Mouse (Mus musculus) kidney, adult 11 months (tissue): ENCODE measurements at regions not wholly inside any gene's neighbourhood (a gene's known extent, or its start where the extent isn't known, plus 50 kb on each side); places are given as distances from the start of the nearest gene placed in this dataset.

Experiments used
- DNase-seq: peaks from one replicate; pipeline ENCODE4 v3.0.0; 2022

GRCm38 (mm10) chr13:70136209-70136608 is 334.0 kb downstream of the Med10 start:
- no peak for DNase-seq

- no peak for DNase-seq
Measured at GRCm38 (mm10) chr13:70144461-70144860, 342.3 kb downstream of the Med10 start.

- DNase-seq, result no peak
Measured at GRCm38 (mm10) chr13:70145466-70145865, 343.3 kb downstream of the Med10 start.

- DNase-seq, result no peak
Measured at GRCm38 (mm10) chr13:70149041-70149898, 347.1 kb downstream of the Med10 start.

- DNase-seq, result no peak
Measured at GRCm38 (mm10) chr13:70149899-70150184, 347.6 kb downstream of the Med10 start.

- DNase-seq, result no peak
Measured at GRCm38 (mm10) chr13:70153062-70153461, 350.9 kb downstream of the Med10 start.

GRCm38 (mm10) chr13:70155596-70155995 is 353.4 kb downstream of the Med10 start:
- DNase-seq, result no peak

- DNase-seq, result no peak
Measured at GRCm38 (mm10) chr13:70156975-70157588, 354.9 kb downstream of the Med10 start.

- no peak for DNase-seq
Measured at GRCm38 (mm10) chr13:70159065-70159464, 356.9 kb downstream of the Med10 start.

GRCm38 (mm10) chr13:70159604-70160003 is 357.4 kb downstream of the Med10 start:
- DNase-seq, result no peak

GRCm38 (mm10) chr13:70162115-70162514 is 359.9 kb downstream of the Med10 start:
- DNase-seq, result no peak

- no peak for DNase-seq
Measured at GRCm38 (mm10) chr13:70165511-70166225, 363.5 kb downstream of the Med10 start.

GRCm38 (mm10) chr13:70167747-70168146 is 365.6 kb downstream of the Med10 start:
- DNase-seq, result no peak

GRCm38 (mm10) chr13:70168906-70169305 is 366.7 kb downstream of the Med10 start:
- DNase-seq, result no peak

- no peak for DNase-seq
Measured at GRCm38 (mm10) chr13:70177066-70177465, 374.9 kb downstream of the Med10 start.

GRCm38 (mm10) chr13:70178073-70178491 is 375.9 kb downstream of the Med10 start:
- no peak for DNase-seq

GRCm38 (mm10) chr13:70190978-70191377 is 388.8 kb downstream of the Med10 start:
- DNase-seq, result no peak

- no peak for DNase-seq
Measured at GRCm38 (mm10) chr13:70192101-70193025, 390.2 kb downstream of the Med10 start.

GRCm38 (mm10) chr13:70193270-70193669 is 391.1 kb downstream of the Med10 start:
- DNase-seq, result no peak

GRCm38 (mm10) chr13:70195854-70196253 is 393.7 kb downstream of the Med10 start:
- no peak for DNase-seq

- DNase-seq, result no peak
Measured at GRCm38 (mm10) chr13:70198638-70199037, 396.4 kb downstream of the Med10 start.

GRCm38 (mm10) chr13:70199087-70199486 is 396.9 kb downstream of the Med10 start:
- DNase-seq, result no peak

- DNase-seq, result no peak
Measured at GRCm38 (mm10) chr13:70205334-70205733, 403.1 kb downstream of the Med10 start.
